Mouse (Mus musculus): Measurements from ENCODE around the gene Shb.

DNA sequence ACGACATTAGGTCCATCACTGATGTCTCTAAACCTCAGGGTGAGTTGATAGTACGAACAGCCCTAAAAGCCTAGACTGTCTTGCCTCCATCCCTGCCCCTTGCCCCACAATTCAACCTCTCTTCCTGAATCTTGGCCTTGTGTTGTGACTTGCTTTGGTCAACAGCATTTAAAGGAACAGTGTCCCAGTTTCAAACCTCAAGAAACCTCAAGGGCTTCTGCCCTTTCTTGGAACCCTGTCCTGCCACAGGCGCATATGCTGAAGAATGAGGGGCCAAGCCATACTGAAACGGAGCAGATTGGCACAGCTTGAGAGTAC lies 9.7 kb downstream of the Shb start:
- TF ChIP-seq POLR2A (IDR thresholded peaks at IDR 0.05; ENCODE audit: insufficient read length, low read depth) (no peak), REST (IDR thresholded peaks at IDR 0.05; ENCODE audit: insufficient read depth, insufficient read length) (no peak), MYOD1 (IDR thresholded peaks at IDR 0.05; ENCODE audit: control insufficient read depth in 1 of 3, insufficient read length in 2 of 3, low read depth in 2 of 3) (no peak), MAX (IDR thresholded peaks at IDR 0.05; ENCODE audit: low read depth) (no peak)

Measured in myocyte (in vitro differentiated cells).